Comparison of ENCODE assay signal across 7 mouse cellular contexts in the genomic region with DNA sequence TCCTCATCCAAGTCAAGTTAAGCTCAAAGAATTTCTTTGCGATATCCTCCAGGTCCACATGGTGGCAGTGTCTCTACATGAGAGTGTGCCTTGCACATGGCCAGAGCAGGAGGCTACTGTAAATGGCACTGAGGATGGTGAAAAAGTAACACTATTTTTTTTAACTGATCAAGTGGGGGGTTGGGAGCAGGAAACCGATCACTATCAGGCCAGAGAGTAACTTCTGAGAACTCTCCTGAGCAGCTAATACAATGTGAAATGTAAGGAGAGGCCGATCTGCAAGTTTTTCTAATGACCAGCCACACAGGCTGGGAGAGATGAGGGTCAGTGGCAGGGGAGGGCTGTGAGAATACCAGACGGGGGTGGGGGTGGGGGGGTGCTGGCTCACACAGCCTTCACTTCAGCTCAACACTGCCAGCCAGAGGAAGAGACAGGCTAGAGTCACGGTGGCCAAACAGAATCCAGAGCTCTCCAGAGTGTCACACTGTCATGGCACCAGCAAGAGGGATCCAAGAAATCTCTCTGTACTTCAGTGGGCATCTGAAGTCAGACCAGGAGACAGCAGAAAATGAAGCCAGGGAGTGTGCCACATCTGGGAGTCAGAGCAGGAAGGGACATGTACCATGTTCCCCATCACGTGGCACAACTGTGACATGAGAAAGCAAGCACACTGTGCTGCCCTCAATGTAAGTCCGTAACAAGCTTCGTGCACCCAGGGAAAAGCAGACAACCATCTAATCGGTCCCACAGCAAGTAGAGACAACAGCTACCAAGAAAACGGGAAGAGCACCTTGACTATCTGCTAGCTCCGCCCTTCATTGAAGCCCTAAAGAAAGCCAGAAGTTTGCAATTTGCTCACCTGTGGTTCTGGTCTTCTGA.
DNase-seq lines count a peak whose midpoint lies in the region; ATAC-seq and TF ChIP-seq lines count a peak whose summit lies in the region.

No protein-coding gene starts in this region.

- POLR2A ChIA-PET in Patski (lab: Charles Lee) = interaction anchor here (0.6 to 1.5 kb wide), 4 partner anchors 12 to 259 kb away, joined by 3 to 5 read pairs (median 4); no protein-coding TSS in a partner anchor

- peak; percentile 28 for DNase-seq in Patski (ENCODE audit: low read depth, low spot score)
- DNase-seq in cerebellum, adult 18-20 months = peak; percentile 80 to 85
- peak; percentile 75 for DNase-seq in forelimb bud, embryonic 11.5 days (ENCODE audit: low read depth, low spot score)
- peak; percentile 77 for DNase-seq in layer of hippocampus, adult 9-11 months
- peak; percentile 86 for DNase-seq in lung, postnatal 14 days
- DNase-seq in retina, postnatal 7 days (ENCODE audit: low read depth, low spot score) = peak; percentile 61

- peak; percentile 66 for ATAC-seq in Patski
- ATAC-seq in hindbrain, embryonic 12.5 days (ENCODE audit: low FRiP score) = peak; percentile 75

- CTCF ChIA-PET in Patski (lab: Charles Lee) = interaction anchor here (0.6 to 7.5 kb wide), 60 partner anchors 8 to 422 kb away, joined by 3 to 93 read pairs (median 4); partner anchors contain the start of genes Fnip2 and Rapgef2

- 0 out of 2 replicates have a peak overlapping the region, but pooled peaks have one; percentile 0 for H3K27ac ChIP-seq in hindbrain, embryonic 12.5 days

- WGBS in hindbrain, embryonic 12.5 days = 43% methylated on average over 11 of the region's 11 CpGs

- in situ Hi-C loops in Patski (cut with MboI; ENCODE audit: low pct_unique_long_range_greater_than_20kb) = loop anchor here (5.0 kb wide), 2 partner anchors 95 to 245 kb away; no protein-coding TSS in a partner anchor

- H3K4me1 ChIP-seq in hindbrain, embryonic 12.5 days = peaks cover 13% of the 10 kb centered on the region

- H3K4me3 ChIP-seq in hindbrain, embryonic 12.5 days = no peak overlapping the region

- H3K27me3 ChIP-seq in Patski = no peaks in the 10 kb centered on the region
- H3K27me3 ChIP-seq in hindbrain, embryonic 12.5 days = no peaks in the 10 kb centered on the region

- H3K9me3 ChIP-seq in hindbrain, embryonic 12.5 days (replicated peaks) = no peaks in the 10 kb centered on the region

- H3K9ac ChIP-seq in hindbrain, embryonic 12.5 days = no peak overlapping the region

- TF ChIP-seq CTCF in Patski (IDR thresholded peaks at IDR 0.05) = peak; percentile 95

- H3K36me3 ChIP-seq in hindbrain, embryonic 12.5 days = no peaks in the 10 kb centered on the region

- H3K4me2 ChIP-seq in hindbrain, embryonic 12.5 days (replicated peaks) = no peak overlapping the region

Comparison
In these comparisons a context has a peak if more than half of its experiments do, and no peak if none do; other contexts are left out.
1. DNase-seq: peak in every context shown above with its lines; median percentile 86 in lung, postnatal 14 days; 82 in cerebellum, adult 18-20 months; 77 in layer of hippocampus, adult 9-11 months; 75 in forelimb bud, embryonic 11.5 days; 61 in retina, postnatal 7 days; 28 in Patski.